Mouse (Mus musculus) cerebellum, adult 2 months (tissue): ENCODE measurements around the gene Mical1.

Experiments
- CTCF ChIP-seq: fragments of 200-500 bp; IDR thresholded peaks from 2 replicates; pipeline ENCODE4 v1.5.1; 2011; ENCODE audit warnings: low read depth, mild to moderate bottlenecking, control low read depth, low read length, moderate library complexity, borderline replicate concordance; ENCODE audit not compliant: insufficient read depth
- POLR2A ChIP-seq: fragments of 200-500 bp; IDR thresholded peaks from 2 replicates; pipeline ENCODE4 v1.6.1; 2011; ENCODE audit warnings: low read length, control low read depth, borderline replicate concordance; ENCODE audit not compliant: insufficient read depth

- no peak for TF ChIP-seq CTCF
- TF ChIP-seq POLR2A: no peak
Measured at GRCm38 (mm10) chr10:41489708-41490517, 13.8 kb downstream of the Mical1 start, which contains the start of the genes Smpd2 and Ppil6.
